Mouse (Mus musculus): ENCODE results near the gene Gm5458. TPM values are rescaled to one million over a fixed set of nuclear protein-coding genes. Genes with fewer than 3 reads are reported as not detected.
"Not testable (repeated sequence)": the region's sequence is repeated elsewhere in the genome, so short reads cannot be mapped to it uniquely, and the experiment has no call there.

Gene Gm5458
- polyA plus RNA-seq (2012; rRNA removed) = not detected in 2 replicates

DNA sequence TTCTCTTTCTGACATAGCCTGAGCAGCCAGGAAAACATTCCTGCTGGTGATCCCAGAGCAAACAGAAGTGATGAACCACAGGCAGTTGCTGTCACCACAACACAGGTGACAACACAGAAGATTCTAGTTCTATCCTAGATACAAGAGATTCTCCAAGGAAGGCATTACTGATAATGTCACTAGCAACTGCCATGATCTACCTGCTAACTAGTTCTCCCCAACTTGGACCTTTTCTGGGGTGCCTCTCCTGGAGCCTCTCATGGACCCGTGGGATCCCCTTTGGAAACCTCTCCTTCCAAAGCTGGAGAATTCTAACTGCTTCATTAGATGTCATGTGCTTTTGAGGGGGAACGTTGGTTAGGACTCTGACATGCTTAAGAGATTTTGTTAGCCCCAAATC is at the start of gene Gm5458:
Gene Gm5458, minus strand, starts transcription at position 101 of the 400 bp plus-strand sequence.
- DNase-seq (ENCODE audit: low read depth) = not testable (repeated sequence)

DNA sequence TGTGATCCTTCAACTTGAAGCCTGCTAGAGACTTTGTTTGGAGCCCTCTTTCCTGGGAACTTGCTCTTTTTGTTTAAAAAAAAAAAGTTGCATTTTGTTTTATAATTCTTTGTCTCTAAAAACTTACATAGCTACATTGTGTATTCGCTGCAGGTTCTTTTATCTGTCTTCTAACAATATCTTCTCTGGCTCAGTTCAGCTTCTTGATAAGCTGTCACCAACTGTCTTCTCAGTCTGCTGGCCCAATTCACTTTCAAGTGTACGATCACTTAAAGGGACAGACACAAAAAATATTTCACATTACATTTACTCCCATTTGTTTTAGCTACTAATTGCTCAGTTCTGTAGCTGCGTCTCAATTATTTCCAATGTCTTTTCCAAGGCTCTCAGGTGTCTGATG is 43.9 kb upstream of the Gm5458 start:
- DNase-seq (ENCODE audit: low read depth) = no peak

DNA sequence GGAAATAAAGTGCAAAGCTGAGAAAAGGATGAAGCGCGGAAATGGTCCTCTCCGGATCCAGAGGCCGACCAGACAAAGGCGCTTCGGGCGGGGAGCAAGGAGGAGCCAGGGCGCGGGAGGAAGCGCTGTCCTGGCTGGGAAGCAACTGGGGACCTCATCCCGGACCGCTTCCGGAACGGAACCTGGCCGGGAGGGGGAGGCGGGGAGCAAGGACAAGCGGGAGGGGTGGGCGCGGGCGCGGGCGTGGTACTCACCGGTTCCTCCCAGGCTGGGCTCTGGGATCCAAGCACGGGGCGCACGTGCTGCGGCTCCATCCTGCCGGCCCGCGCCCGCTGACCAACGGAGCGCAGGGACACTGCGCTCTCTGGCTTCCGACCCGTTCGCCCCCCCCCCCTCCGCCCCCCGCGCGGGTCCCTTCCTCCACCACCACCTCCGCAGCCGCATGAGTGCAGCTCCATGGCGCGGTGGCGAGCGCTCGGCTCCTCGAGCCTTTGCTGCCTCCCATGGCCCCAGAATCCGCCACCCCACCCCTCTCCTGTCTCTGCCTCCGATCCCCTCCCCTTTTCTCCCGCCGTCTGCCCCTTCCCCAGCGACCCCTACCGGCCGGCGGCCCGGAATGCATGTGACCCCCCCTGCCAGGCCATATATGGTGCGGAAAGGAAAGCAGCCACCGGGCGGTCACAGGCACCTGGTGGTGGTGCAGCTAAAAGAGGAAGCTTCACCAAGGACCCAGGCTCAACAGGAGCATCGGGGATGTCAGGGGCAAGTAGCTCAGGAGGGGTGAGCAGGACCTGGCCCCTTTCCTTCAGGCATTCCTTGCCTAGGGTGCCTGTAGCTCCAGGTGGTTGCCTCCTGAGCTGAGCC is 17.3 kb downstream of the Gm5458 start, which contains the start of gene Gm2237:
Gene Gm2237, minus strand, starts transcription at position 332 of the 864 bp plus-strand sequence.
- not testable (repeated sequence) for DNase-seq (ENCODE audit: low read depth)

DNA sequence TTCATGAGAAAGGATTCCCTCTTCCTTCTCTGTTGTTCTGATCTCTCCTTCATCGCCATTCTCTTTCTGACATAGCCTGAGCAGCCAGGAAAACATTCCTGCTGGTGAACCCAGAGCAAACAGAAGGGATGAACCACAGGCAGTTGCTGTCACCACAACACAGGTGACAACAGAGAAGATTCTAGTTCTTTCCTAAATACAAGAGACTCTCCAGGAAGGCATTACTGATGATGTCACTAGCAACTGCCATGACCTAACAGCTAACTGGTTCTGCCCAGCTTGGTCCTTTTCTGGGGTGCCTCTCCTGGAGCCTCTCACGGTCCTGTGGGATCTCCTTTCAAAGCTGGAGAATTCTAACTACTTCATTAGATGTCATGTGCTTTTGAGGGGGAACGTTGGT is 52.5 kb downstream of the Gm5458 start, which contains the start of gene Gm2244:
Gene Gm2244, minus strand, starts transcription at position 101 of the 400 bp plus-strand sequence.
- DNase-seq (ENCODE audit: low read depth) = not testable (repeated sequence)

Other genes with a start within 250 kb of the Gm5458 start
- not detected in 2 replicates for gene Gm21738, start 183.7 kb downstream of the Gm5458 start, polyA plus RNA-seq (2012; rRNA removed)
- gene Gm2244, start 52.6 kb downstream of the Gm5458 start, polyA plus RNA-seq (2012; rRNA removed) = not detected in 2 replicates
- 0.77 and 1.5 TPM in 2 replicates for gene Gm2237, start 17.4 kb downstream of the Gm5458 start, polyA plus RNA-seq (2012; rRNA removed)
- gene Nid2, start 148.7 kb upstream of the Gm5458 start, polyA plus RNA-seq (2012; rRNA removed) = 44.4 and 48.3 TPM in 2 replicates
- gene Rtraf, start 221.2 kb upstream of the Gm5458 start, polyA plus RNA-seq (2012; rRNA removed) = 51.2 and 59.3 TPM in 2 replicates